Mouse (Mus musculus) c-Kit-negative CD71-positive TER-119-positive erythroid progenitor cells, embryonic 14.5 days (primary cell): ENCODE results near the gene Smim24.

Source experiments
- DNase-seq: peaks from one replicate; pipeline ENCODE4 v3.0.0-alpha.2; 2013; ENCODE audit warnings: low read depth, low spot score

Gene Smim24

DNA sequence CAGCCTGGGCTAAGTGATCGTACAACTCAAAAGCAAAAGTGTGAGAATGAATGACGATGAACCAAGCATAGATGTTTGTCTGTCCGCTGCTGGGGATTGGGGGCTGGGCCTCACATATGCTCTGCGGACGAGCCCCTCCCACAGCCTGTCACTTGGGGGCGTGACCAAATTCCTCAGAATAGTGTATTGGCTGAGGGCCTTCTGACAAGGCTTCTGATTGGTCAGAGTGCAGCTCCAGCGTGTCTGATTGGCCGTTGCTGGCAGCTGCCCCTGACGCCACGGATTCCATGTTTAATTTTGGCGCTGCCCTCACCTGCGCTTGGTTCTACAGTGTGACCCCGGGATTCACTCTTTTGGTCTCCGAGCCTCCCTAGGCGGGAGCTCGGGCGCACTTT is 40.0 kb downstream of the Smim24 start:
- peak; percentile 45 for DNase-seq

DNA sequence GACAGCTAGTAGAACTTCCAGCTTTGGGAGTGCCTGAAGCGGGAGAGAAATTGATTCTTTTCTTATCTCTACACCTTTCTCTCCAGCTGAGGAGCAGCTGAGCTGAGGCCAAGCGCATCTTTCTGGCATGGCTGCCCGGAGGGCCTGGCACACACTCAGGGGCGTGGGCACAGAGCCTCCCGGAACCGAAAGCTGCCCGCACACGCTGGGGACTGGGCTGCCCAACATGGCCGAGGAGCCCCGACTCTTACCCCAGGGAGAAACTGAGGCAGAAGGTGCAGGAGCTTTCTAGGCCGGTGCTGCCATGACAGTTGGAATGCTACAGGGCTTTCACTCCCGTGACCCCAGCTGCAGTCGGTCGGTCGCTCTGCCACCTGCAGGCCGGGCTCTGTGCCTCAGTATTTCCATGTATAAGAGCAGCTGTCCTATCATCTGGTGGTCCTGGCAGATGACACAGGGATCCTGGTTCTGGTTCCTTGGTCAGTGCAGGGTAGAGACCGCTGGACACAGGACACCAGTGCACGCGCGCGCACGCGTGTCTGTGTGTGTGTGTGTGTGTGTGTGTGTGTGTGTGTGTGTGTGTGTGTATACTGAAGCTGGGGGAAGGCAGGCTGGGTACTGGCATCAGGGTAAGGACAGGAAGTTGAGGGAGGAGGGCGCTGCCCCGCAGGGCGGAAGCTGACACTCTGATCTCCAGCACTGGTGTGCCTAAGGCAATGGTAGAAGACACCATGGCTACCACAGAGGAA is 40.9 kb downstream of the Smim24 start:
- DNase-seq: no peak

- DNase-seq: no peak
Observed at GRCm38 (mm10) chr10:81434361-81435263, 41.8 kb downstream of the Smim24 start.

- DNase-seq: no peak
Observed at GRCm38 (mm10) chr10:81435436-81435835, 42.6 kb downstream of the Smim24 start.

DNA sequence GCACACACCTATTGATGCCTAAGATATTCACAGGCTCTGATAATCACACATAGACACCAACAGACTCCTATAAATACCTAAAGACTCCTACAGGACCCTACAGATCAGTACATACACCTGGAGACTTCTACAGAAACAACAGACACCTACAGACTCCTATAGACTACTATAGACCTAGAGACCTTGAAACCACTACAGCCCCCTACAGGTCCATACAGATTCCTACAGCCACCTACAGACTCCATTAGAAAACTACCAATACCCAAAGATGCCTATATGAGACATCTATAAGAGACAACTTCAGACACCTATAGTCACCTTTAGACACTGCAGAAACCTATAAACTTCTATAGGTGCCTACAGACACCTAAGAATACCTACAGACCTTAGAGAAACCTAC is 48.2 kb downstream of the Smim24 start:
- DNase-seq: no peak
